Mouse (Mus musculus) midbrain, embryonic 14.5 days (tissue): Measurements from ENCODE around the gene 1700016D06Rik. TPM values are rescaled to one million over a fixed set of nuclear protein-coding genes. Genes with fewer than 3 reads are reported as not detected.

ENCODE experiments used
- ATAC-seq: fragments of 200-750 bp; cut with Nextera tagmentation; 2 replicates; pipeline ENCODE4 v1.8.0; 2017; ENCODE audit warnings: moderate number of reproducible peaks, moderate library complexity; ENCODE audit not compliant: low FRiP score, low TSS enrichment
- DNase-seq: peaks from one replicate; pipeline ENCODE4 v3.0.0-alpha.2; 2015
- H3K27ac ChIP-seq: fragments of 300-500 bp; sonication (generic); replicated peaks from 2 replicates; pipeline ENCODE4 v1.5.1; 2014; ENCODE audit warnings: mild to moderate bottlenecking, low read depth, low read length, moderate library complexity
- H3K27me3 ChIP-seq: fragments of 300-500 bp; sonication (generic); 2 replicates; pipeline ENCODE4 v1.6.1; 2014; ENCODE audit warnings: low read length, control low read depth, mixed read lengths; ENCODE audit not compliant: control insufficient read depth, insufficient read depth
- H3K36me3 ChIP-seq: fragments of 300-500 bp; sonication (generic); 2 replicates; pipeline ENCODE4 v1.6.1; 2014; ENCODE audit warnings: low read length, control low read depth; ENCODE audit not compliant: control insufficient read depth, insufficient read depth
- H3K4me1 ChIP-seq: fragments of 300-500 bp; sonication (generic); 2 replicates; pipeline ENCODE4 v1.6.1; 2014; ENCODE audit warnings: mild to moderate bottlenecking, antibody characterized with exemption, low read length, control low read depth; ENCODE audit not compliant: control insufficient read depth, insufficient read depth
- H3K4me2 ChIP-seq: fragments of 300-500 bp; sonication (generic); 2 replicates; pipeline ENCODE4 v1.6.1; 2014; ENCODE audit warnings: mild to moderate bottlenecking, low read length, moderate library complexity
- H3K4me3 ChIP-seq: fragments of 300-500 bp; sonication (generic); replicated peaks from 2 replicates; pipeline ENCODE4 v1.5.1; 2014; ENCODE audit warnings: low read depth, low read length
- H3K9ac ChIP-seq: fragments of 300-500 bp; sonication (generic); replicated peaks from 2 replicates; pipeline ENCODE4 v1.6.1; 2014; ENCODE audit warnings: mild to moderate bottlenecking, low read length, moderate library complexity
- H3K9me3 ChIP-seq: fragments of 300-500 bp; sonication (generic); 2 replicates; pipeline ENCODE4 v1.6.1; 2016; ENCODE audit warnings: low read length, control low read depth, mixed read lengths; ENCODE audit not compliant: control insufficient read depth
- WGBS: fragments of 180-500 bp; shearing (Covaris S2); extraction: QIAGEN DNeasy Blood & Tissue Kit; methylation state at CpG from one replicate; pipeline ENCODE4 v1.1.7; 2014; 5-methylcytosine and 5-hydroxymethylcytosine counted together
- polyA plus RNA-seq: library from polyadenylated mRNA; unstranded; fragments of >200 nt; fragmentation: Nextera tagmentation; extraction: Ambion mirVana; gene quantifications from 2 replicates; pipeline ENCODE4 v1.2.1, GENCODE M21; 2014

Gene 1700016D06Rik
- polyA plus RNA-seq, 1 experiment from 2014 or later = not detected

- peak; percentile 89 for ATAC-seq
- Histone ChIP-seq H3K4me2 (peak overlapping the region; percentile 64), H3K4me1 (peaks cover 23% of the 10 kb centered on the region), H3K9ac (peak overlapping the region; percentile 93), H3K36me3 (peaks cover 19% of the 10 kb centered on the region), H3K27me3 (no peaks in the 10 kb centered on the region), H3K4me3 (peak overlapping the region; percentile 95), H3K9me3 (no peaks in the 10 kb centered on the region), H3K27ac (peak overlapping the region; percentile 98)
- WGBS = under 1% methylated on average over 68 of the region's 70 CpGs
- DNase-seq = peak; percentile 98
Measured at GRCm38 (mm10) chr8:11635012-11635577, 65.8 kb downstream of the 1700016D06Rik start.

DNA sequence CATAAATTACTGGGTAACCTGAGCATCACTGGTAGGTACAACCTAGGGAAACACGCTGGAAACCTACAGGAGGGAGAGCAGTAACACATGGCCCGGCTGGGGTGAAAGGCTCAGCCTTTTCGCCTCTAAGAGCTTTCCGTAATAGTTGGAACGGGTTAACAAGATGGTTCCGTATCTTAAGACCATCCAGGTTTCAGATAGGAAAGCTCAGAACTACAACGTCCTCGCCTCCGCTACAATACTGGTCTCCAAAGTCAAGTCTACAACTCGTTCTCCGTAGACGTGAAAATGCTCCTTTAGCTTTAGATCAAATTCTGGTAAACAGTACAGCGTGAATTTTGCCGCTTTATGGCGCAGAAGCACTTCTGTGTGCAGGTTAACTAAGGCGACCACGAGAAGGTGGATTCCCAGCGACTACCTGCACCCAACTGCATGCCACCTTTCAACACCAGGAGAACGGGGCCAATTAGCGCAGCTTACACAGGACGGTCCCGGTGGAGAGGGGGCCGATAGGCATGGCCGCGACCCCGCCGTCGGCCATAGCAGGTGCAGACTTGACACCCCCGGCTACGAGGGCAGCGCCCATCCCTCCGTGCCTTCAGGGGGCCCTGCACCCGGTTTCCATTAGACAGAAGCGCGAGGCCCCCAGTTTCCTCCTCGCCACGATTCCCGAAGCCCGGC, 66.4 kb downstream of the 1700016D06Rik start:
- Histone ChIP-seq H3K9ac (peak overlapping the region; percentile 93), H3K9me3 (no peaks in the 10 kb centered on the region), H3K27me3 (no peaks in the 10 kb centered on the region), H3K4me3 (peak overlapping the region; percentile 95), H3K4me2 (peak overlapping the region; percentile 64), H3K36me3 (peaks cover 25% of the 10 kb centered on the region), H3K4me1 (peaks cover 23% of the 10 kb centered on the region), H3K27ac (peak overlapping the region; percentile 98)
- ATAC-seq (peak; percentile 19), DNase-seq (no peak)
- WGBS = under 1% methylated on average over 39 of the region's 39 CpGs

DNA sequence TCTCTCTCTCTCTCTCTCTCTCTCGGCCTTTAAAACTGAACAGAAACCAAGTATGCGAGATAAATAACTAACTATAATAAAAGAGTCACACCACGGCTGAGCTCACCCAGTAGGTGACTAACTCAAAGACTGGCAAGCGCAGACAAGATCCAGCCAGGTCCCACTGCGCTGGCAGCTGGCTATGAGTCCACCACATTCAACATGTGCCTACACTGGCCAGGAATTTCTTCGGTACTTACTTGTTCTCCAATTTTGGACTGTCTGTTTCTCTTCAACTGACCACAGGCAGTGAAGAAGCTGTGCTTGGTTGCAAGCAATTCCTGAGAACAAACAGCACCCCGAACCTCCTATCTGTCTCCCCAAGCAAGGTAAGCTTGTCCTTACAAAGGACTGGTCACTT, 67.4 kb downstream of the 1700016D06Rik start:
- H3K9me3 ChIP-seq = no peaks in the 10 kb centered on the region
- peak overlapping the region; percentile 95 for H3K4me3 ChIP-seq
- H3K36me3 ChIP-seq = peaks cover 35% of the 10 kb centered on the region
- H3K27me3 ChIP-seq = no peaks in the 10 kb centered on the region
- H3K9ac ChIP-seq = peak overlapping the region; percentile 6; the same call in 1 of the 2 replicates
- peaks cover 23% of the 10 kb centered on the region for H3K4me1 ChIP-seq
- peak overlapping the region; percentile 64 for H3K4me2 ChIP-seq
- DNase-seq = no peak
- WGBS = 73% methylated on average over 7 of the region's 7 CpGs
- ATAC-seq = no peak
- H3K27ac ChIP-seq = no peak overlapping the region

DNA sequence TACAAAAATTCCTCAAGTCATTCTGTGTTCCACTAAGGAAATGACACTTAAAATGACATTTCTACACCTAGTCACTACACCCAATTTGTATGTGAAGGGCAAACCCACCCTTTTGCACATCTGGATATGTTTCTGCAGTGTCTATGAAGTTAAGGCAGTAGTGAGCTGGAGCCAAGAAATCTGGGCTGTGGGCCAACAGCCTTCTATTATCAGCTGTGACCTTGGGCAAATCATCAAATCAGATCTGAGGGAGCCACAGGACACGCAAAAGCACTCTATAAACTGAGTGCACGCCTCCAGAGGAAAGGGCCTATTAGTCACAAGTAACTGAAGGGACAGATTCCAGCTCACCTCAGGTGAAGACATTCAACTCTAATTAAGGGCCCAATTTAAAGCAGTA, 68.5 kb downstream of the 1700016D06Rik start:
- no peak overlapping the region for H3K4me3 ChIP-seq
- H3K9ac ChIP-seq = no peak overlapping the region
- no peaks in the 10 kb centered on the region for H3K9me3 ChIP-seq
- H3K4me1 ChIP-seq = peaks cover 23% of the 10 kb centered on the region
- peaks cover 44% of the 10 kb centered on the region for H3K36me3 ChIP-seq
- no peaks in the 10 kb centered on the region for H3K27me3 ChIP-seq
- no peak overlapping the region for H3K27ac ChIP-seq
- 43% methylated on average over 2 of the region's 2 CpGs for WGBS
- DNase-seq (peak; percentile 54), ATAC-seq (no peak)
- H3K4me2 ChIP-seq = peak overlapping the region; percentile 64; the same call in 1 of the 2 replicates

DNA sequence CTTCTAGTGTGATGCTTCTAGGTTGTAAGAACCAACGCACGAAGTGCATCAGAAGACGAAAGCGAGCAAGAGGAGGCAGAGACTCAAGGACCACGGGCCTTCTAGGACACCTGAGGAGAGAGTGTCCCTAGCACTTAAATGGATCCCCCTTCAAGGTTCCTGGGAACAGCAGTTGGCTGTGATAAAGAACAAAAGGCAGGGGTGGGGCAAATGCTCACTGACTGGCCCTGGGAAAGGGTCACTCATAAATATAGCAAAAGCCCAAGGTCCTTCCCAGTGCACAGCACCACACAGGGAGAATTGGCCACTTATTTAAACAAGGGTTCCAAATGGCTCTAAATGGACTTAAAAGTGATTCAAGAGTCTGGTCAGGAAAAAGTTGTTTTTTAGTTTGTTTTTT, 71.7 kb downstream of the 1700016D06Rik start:
- Histone ChIP-seq H3K27me3 (no peaks in the 10 kb centered on the region), H3K9me3 (no peaks in the 10 kb centered on the region), H3K4me2 (no peak overlapping the region), H3K27ac (no peak overlapping the region), H3K4me3 (no peak overlapping the region), H3K9ac (no peak overlapping the region), H3K4me1 (peaks cover 17% of the 10 kb centered on the region), H3K36me3 (peaks cover 69% of the 10 kb centered on the region)
- DNase-seq (no peak), ATAC-seq (no peak)
- WGBS = 84% methylated on average over 5 of the region's 5 CpGs

GRCm38 (mm10) chr8:11628506-11629132, 72.2 kb downstream of the 1700016D06Rik start:
- no peaks in the 10 kb centered on the region for H3K27me3 ChIP-seq
- no peak overlapping the region for H3K9ac ChIP-seq
- DNase-seq = no peak
- peaks cover 72% of the 10 kb centered on the region for H3K36me3 ChIP-seq
- H3K4me3 ChIP-seq = no peak overlapping the region
- H3K4me1 ChIP-seq = peaks cover 11% of the 10 kb centered on the region
- ATAC-seq = no peak
- H3K9me3 ChIP-seq = no peaks in the 10 kb centered on the region
- 87% methylated on average over 7 of the region's 7 CpGs for WGBS
- no peak overlapping the region for H3K4me2 ChIP-seq
- H3K27ac ChIP-seq = no peak overlapping the region

GRCm38 (mm10) chr8:11627717-11628116, 73.1 kb downstream of the 1700016D06Rik start:
- no peak overlapping the region for H3K4me3 ChIP-seq
- no peak overlapping the region for H3K9ac ChIP-seq
- H3K4me1 ChIP-seq = peaks cover 2% of the 10 kb centered on the region
- no peaks in the 10 kb centered on the region for H3K27me3 ChIP-seq
- WGBS = 89% methylated on average over 9 of the region's 9 CpGs
- DNase-seq (no peak), ATAC-seq (no peak)
- H3K4me2 ChIP-seq = no peak overlapping the region
- H3K36me3 ChIP-seq = peaks cover 73% of the 10 kb centered on the region
- H3K27ac ChIP-seq = no peak overlapping the region
- H3K9me3 ChIP-seq = no peaks in the 10 kb centered on the region

DNA sequence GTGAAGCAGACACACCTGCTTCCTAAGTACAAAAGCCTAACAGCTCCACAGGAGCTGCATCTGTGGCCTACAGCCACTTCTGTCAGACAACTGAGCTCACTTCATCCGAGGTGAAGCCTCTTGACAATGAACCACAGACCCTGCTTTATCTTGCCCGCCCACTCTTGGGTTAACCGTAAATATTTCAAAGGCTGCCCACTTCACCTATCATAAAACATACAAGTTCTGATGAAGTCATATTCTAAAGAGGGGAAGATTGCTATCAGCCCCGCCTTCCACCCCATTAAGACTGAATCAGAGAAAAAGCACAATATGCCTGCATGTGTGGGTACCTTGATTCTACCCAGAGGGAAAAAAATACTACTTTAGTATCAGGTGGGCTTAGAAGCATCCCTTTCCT, 75.8 kb downstream of the 1700016D06Rik start:
- Histone ChIP-seq H3K4me1 (no peaks in the 10 kb centered on the region), H3K9me3 (no peaks in the 10 kb centered on the region), H3K4me3 (no peak overlapping the region), H3K4me2 (no peak overlapping the region), H3K27me3 (no peaks in the 10 kb centered on the region), H3K27ac (no peak overlapping the region), H3K9ac (no peak overlapping the region), H3K36me3 (peaks cover 69% of the 10 kb centered on the region)
- ATAC-seq (no peak), DNase-seq (no peak)
- WGBS = 92% methylated on average over 4 of the region's 4 CpGs
